ENCODE assay signal across 24 mouse cellular contexts in genomic region chr7:127880431-127880830, GRCm38 (mm10). TPM values are rescaled to one million over a fixed set of nuclear protein-coding genes. Genes with fewer than 3 reads are reported as not detected.
"Had no signal": no experiment of that assay in that cellular context is flagged by ENCODE, and none has a peak within 500 bp of the region (broad histone marks: within the 10 kb centered on the region; RNA-seq: fewer than 3 reads in every experiment).

No protein-coding gene starts in this region.

- DNase-seq: lung, adult 2 months; lung, postnatal 14 days; lung, postnatal 36 days; right cerebral cortex, postnatal 14 days; thymus, adult 2 months; thymus, postnatal 25 days; thymus, postnatal 4 days had no signal

- ATAC-seq: liver, postnatal 0 days; midbrain, embryonic 13.5 days; midbrain, embryonic 15.5 days had no signal

- H3K9me3 ChIP-seq: midbrain, embryonic 13.5 days; midbrain, embryonic 15.5 days; neural tube, embryonic 12.5 days; stomach, embryonic 15.5 days had no signal

- H3K4me3 ChIP-seq: liver, embryonic 15.5 days; midbrain, embryonic 13.5 days; midbrain, embryonic 15.5 days; neural tube, embryonic 12.5 days; stomach, embryonic 15.5 days had no signal

- H3K27me3 ChIP-seq: liver, embryonic 15.5 days; midbrain, embryonic 13.5 days; midbrain, embryonic 15.5 days; neural tube, embryonic 12.5 days; stomach, embryonic 15.5 days had no signal

RNA-seq across cellular contexts. Expression of gene Prss53, which starts 10.3 kb away (rescaled TPM):
- total RNA-seq: monocyte, adult 5-6 weeks; neutrophil, adult 5-6 weeks had no signal
- polyA plus RNA-seq: macrophage had no signal

RNA-seq across cellular contexts. Expression of gene Gm21974, which starts 14.8 kb away (rescaled TPM):
- total RNA-seq: megakaryocyte progenitor cell, adult 5-6 weeks; monocyte, adult 5-6 weeks; neutrophil, adult 5-6 weeks had no signal
- polyA plus RNA-seq: liver, embryonic 15.5 days; liver, postnatal 0 days; lung, adult 2 months; lung, embryonic 16.5 days; macrophage; midbrain, embryonic 11.5 days; midbrain, embryonic 13.5 days; midbrain, embryonic 15.5 days; midbrain, postnatal 0 days; neural tube, embryonic 12.5 days; spleen, adult 2 months; stomach, embryonic 15.5 days; stomach, postnatal 0 days; testis, adult 2 months; thymus, adult 2 months; urinary bladder, adult 2 months had no signal
